Mouse (Mus musculus) bone marrow macrophage, adult 2 months (primary cell): ENCODE results near the gene Smim13.

Source experiments
- CTCF ChIP-seq: IDR thresholded peaks from 2 replicates; pipeline ENCODE4 v1.5.1; 2012; ENCODE audit warnings: low read depth, mild to moderate bottlenecking, low read length, moderate library complexity
- POLR2A ChIP-seq: IDR thresholded peaks from 2 replicates; pipeline ENCODE4 v1.6.1; 2012; ENCODE audit warnings: mild to moderate bottlenecking, low read depth, low read length, borderline replicate concordance

GRCm38 (mm10) chr13:41298996-41299395, 49.4 kb downstream of the Smim13 start:
- TF ChIP-seq CTCF (no peak), POLR2A (no peak)
